Mouse (Mus musculus): ENCODE measurements at regions not wholly inside any gene's neighbourhood (a gene's known extent, or its start where the extent isn't known, plus 50 kb on each side); places are given as distances from the start of the nearest gene placed in this dataset.

GRCm38 (mm10) chr17:62464228-62464627, 416.9 kb downstream of the Efna5 start:
- TF ChIP-seq CTCF (IDR thresholded peaks at IDR 0.05; ENCODE audit: low read depth) = no peak
- TF ChIP-seq EP300 (IDR thresholded peaks at IDR 0.05; ENCODE audit: low read depth) = no peak

Measured in liver, postnatal 0 days (tissue).